Mouse (Mus musculus): Measurements from ENCODE around the gene Gipc2. TPM values are rescaled to one million over a fixed set of nuclear protein-coding genes. Genes with fewer than 3 reads are reported as not detected.
"Not testable (repeated sequence)": the region's sequence is repeated elsewhere in the genome, so short reads cannot be mapped to it uniquely, and the experiment has no call there.

Gene Gipc2
- 1 to 10 TPM in 1 of 2 experiments, under 1 TPM in 1; 0.82 to 1.1 TPM for total RNA-seq (2021)
- long read RNA-seq, experiment 1, partial matches to known transcripts: 0 of 1 reads
- long read RNA-seq, experiment 1, other reads (novel, unspliced or antisense): 0 of 1 reads
- long read RNA-seq, experiment 2, partial matches to known transcripts: 1 of 2 reads
- long read RNA-seq, experiment 2, other reads (novel, unspliced or antisense): 0 of 2 reads

- intact Hi-C loops (cut with DNase I; ENCODE audit: low total_unique reads): no loop called here
- no peak for DNase-seq
Observed at GRCm38 (mm10) chr3:152166099-152166423, at the start of gene Gipc2. TSS of gene Gipc2 (minus strand) at chr3:152166230.

- intact Hi-C loops (cut with DNase I; ENCODE audit: low total_unique reads): no loop called here
- no peak for DNase-seq
Observed at GRCm38 (mm10) chr3:152213416-152213815, 47.4 kb upstream of the Gipc2 start.

DNA sequence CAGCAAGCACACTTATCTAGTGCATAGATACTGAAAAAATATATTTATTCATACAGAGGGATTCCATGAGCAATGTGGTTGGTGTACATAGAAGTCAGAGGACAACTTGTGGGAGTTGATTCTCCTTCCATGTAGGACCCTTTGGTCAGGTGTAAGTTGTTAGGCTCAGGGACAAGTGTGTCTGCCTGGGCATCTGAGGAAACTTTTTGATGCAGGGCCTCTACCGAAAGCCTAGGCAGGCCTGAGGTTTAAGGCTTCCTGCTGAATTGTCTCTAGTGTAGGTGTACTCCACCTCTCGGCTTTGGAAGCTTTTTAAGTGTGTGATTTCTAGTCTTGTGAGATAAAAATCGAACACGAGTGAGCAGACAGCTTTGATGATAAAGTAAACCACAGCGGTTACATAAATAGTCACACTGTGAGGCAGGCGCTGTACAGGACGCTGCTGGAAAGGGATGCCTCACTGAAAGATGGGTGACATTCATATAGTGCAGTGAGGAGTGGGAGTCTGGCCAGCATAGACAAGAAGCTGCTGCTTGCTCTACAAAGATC is 45.8 kb upstream of the Gipc2 start:
- intact Hi-C loops (cut with DNase I; ENCODE audit: low total_unique reads): no loop called here
- DNase-seq: no peak

GRCm38 (mm10) chr3:152210728-152211391 is 44.8 kb upstream of the Gipc2 start:
- DNase-seq: peak; percentile 74
- intact Hi-C loops (cut with DNase I; ENCODE audit: low total_unique reads): no loop called here

GRCm38 (mm10) chr3:152209967-152210634 is 44.1 kb upstream of the Gipc2 start, which contains the start of the genes Dnajb4 and Fubp1:
TSS of gene Dnajb4 (minus strand) at chr3:152210302.
TSS of gene Fubp1 (plus strand) at chr3:152210422.
- peak; percentile 100 for DNase-seq
- intact Hi-C loops (cut with DNase I; ENCODE audit: low total_unique reads): no loop called here

DNA sequence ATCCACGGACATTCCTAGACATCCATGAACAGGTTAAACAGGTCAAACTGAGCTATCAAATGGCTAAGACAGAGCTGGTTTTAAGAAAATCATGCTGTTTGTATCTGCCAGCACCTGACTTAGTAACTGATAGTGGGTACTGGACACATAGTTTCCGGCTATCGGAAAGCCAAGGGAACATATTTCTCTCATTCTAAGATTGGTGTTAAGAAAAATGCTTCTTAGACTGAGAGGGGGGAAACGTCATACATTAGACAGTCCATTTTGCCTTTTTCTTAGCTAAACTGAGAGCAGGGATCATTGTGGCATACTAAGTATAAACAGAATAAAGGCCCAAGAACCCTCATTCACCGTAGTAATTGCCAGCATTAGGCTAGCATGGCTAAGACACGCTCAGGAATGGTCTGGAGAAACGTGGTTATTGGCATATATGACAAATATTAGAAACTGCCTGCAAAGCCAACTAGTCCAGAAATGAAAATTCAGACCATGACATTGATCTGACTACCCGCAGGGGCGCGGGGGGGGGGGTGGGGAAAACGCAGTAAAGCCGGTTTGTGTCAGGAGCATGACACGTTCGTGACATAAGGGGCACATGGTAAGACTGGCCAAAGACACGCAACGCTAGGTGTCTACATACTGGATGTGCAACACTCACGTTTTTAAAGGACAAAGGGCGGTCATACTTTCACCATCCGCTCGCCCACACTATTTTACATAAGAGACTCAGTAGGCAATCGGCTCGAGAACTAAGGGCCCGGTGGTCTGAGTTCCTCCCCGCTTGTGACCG is 43.3 kb upstream of the Gipc2 start:
- DNase-seq: no peak
- intact Hi-C loops (cut with DNase I; ENCODE audit: low total_unique reads): no loop called here

GRCm38 (mm10) chr3:152208096-152208885 is 42.3 kb upstream of the Gipc2 start:
- DNase-seq: no peak
- intact Hi-C loops (cut with DNase I; ENCODE audit: low total_unique reads): no loop called here

DNA sequence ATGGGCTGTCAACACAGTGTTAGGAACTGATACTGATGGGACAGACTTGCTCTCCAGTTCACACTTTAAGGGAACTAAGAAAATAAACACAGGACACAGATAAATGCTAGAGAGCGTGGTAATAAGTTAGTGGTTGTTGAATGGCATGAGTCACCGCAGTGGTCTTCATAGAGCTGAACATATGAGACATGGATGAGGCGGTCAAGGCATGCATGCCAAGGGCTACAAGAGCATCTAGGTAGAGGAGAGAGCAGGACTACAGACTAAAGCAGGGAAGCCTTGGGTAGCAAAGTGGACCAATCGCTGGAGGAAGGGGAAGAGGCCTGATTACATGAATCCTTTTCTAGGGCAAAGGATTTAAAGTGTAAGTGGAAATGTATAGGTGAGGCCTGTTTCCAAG is 41.1 kb upstream of the Gipc2 start:
- intact Hi-C loops (cut with DNase I; ENCODE audit: low total_unique reads): no loop called here
- DNase-seq: no peak

- intact Hi-C loops (cut with DNase I; ENCODE audit: low total_unique reads): no loop called here
Observed at GRCm38 (mm10) chr3:152204577-152204976, 38.5 kb upstream of the Gipc2 start.

GRCm38 (mm10) chr3:152203996-152204395 is 38.0 kb upstream of the Gipc2 start:
- no peak for DNase-seq
- intact Hi-C loops (cut with DNase I; ENCODE audit: low total_unique reads): no loop called here

More at GRCm38 (mm10) chr3:152204577-152204976, 38.5 kb upstream of the Gipc2 start:
- DNase-seq: no peak

DNA sequence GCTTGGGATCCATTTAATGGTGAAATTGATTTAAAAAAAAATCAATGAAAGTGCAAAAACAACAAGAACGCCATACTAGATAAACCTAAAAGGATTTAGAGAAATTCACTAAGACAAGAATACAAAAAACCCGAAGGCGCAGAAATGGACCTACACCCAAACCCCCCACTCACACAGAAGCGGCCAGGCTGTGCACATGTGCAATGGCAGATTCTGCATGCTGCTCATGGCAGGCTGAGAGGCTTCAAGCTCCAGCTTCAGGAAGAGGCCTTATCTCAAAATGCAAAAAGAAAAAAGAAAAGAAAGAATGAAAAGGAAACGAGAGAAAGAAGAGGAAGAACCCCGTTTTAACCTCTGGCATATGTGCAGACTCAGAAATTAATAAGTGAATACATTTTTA is 37.4 kb upstream of the Gipc2 start:
- intact Hi-C loops (cut with DNase I; ENCODE audit: low total_unique reads): no loop called here
- no peak for DNase-seq

DNA sequence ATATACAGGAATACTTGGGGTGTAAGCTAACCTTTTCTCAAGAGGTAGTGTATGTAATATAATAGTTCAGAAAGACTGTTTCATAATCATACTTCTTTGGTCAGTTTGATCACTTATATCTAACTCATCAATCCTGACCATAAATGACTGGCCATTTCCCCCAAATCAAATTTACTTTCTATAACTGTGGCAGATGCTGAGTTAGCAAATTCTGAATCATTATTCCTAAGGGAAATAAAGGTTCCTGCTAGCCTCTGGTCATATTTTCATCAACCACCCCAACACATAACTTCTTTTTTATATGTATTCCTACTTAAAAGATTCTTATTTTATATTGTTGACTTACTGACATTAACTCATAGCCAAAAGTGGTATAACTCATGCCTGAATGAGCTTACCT is 36.9 kb upstream of the Gipc2 start:
- intact Hi-C loops (cut with DNase I; ENCODE audit: low total_unique reads): no loop called here
- DNase-seq: no peak

- no peak for DNase-seq
- intact Hi-C loops (cut with DNase I; ENCODE audit: low total_unique reads): no loop called here
Observed at GRCm38 (mm10) chr3:152201651-152202050, 35.6 kb upstream of the Gipc2 start.

GRCm38 (mm10) chr3:152201181-152201580 is 35.2 kb upstream of the Gipc2 start:
- no peak for DNase-seq
- intact Hi-C loops (cut with DNase I; ENCODE audit: low total_unique reads): no loop called here

- intact Hi-C loops (cut with DNase I; ENCODE audit: low total_unique reads): loop anchor here (5.0 kb wide), 1 partner anchor 87 kb away; no protein-coding TSS in a partner anchor
- no peak for DNase-seq
Observed at GRCm38 (mm10) chr3:152199125-152199524, 33.1 kb upstream of the Gipc2 start.

DNA sequence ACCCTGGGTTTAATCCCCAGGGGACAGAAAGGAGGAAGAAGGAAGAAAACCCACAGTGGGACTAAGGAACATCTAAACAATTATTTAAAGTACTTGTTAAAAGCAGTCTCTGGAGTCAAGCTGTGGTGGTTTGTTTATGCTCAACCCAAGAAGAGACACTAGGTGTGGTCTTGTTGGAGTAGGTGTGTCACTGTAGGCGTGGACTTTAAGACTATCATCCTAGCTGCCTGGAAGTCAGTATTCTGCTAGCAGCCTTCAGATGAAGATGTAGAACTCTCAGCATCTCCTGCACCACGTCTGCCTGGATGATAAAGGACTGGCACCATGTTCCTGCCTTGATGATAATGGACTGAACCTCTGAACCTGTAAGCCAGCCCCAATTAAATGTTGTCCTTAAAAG is 31.2 kb upstream of the Gipc2 start:
- intact Hi-C loops (cut with DNase I; ENCODE audit: low total_unique reads): loop anchor here (5.0 kb wide), 1 partner anchor 85 kb away; no protein-coding TSS in a partner anchor
- not testable (repeated sequence) for DNase-seq

DNA sequence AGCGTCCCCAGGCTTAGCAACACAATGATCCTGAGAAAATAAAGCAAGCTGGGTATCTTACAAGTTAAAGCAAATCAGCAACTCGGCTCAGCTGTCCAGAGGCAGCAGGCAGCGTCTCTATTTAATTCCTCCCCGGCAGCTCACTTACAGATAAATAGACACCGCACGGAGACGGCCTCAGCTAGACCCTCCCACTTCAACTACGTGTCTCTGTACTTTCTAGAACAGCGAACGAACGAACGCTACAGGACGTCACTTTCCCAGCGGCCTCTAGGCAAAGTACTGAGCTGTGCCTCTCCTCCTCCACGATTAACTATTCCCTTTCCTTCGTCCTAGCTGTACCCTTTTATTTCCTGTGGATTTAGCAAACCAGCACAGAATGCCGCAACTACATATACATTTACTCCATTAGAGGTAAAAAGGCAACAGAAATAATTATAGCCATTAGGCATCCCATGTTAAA is 27.6 kb upstream of the Gipc2 start:
- DNase-seq: peak; percentile 81
- intact Hi-C loops (cut with DNase I; ENCODE audit: low total_unique reads): no loop called here

- DNase-seq: no peak
- intact Hi-C loops (cut with DNase I; ENCODE audit: low total_unique reads): no loop called here
Observed at GRCm38 (mm10) chr3:152193177-152193576, 27.1 kb upstream of the Gipc2 start.
